Mouse (Mus musculus): ENCODE data around the gene Acsm1. TPM values are rescaled to one million over a fixed set of nuclear protein-coding genes. Genes with fewer than 3 reads are reported as not detected.
"Not testable (repeated sequence)": the region's sequence is repeated elsewhere in the genome, so short reads cannot be mapped to it uniquely, and the experiment has no call there.

Gene Acsm1
- polyA plus RNA-seq (2015; fragmentation: Nextera tagmentation; extraction: Ambion mirVana), result not detected in 2 replicates

GRCm38 (mm10) chr7:119606664-119607076 is at the start of gene Acsm1:
TSS of gene Acsm1 (plus strand) at chr7:119607026.
- WGBS, result 70% methylated on average over 5 of the region's 5 CpGs
- Histone ChIP-seq H3K9ac (no peak within 1 kb of the TSS), H3K36me3 (no peaks in the 10 kb centered on the region), H3K27ac (no peak within 1 kb of the TSS), H3K4me2 (no peak within 1 kb of the TSS), H3K9me3 (no peaks in the 10 kb centered on the region), H3K4me1 (no peaks in the 10 kb centered on the region), H3K27me3 (no peaks in the 10 kb centered on the region), H3K4me3 (no peak within 1 kb of the TSS)
- ATAC-seq (ENCODE audit: insufficient number of reproducible peaks, low FRiP score, low TSS enrichment, low read depth), result no peak

DNA sequence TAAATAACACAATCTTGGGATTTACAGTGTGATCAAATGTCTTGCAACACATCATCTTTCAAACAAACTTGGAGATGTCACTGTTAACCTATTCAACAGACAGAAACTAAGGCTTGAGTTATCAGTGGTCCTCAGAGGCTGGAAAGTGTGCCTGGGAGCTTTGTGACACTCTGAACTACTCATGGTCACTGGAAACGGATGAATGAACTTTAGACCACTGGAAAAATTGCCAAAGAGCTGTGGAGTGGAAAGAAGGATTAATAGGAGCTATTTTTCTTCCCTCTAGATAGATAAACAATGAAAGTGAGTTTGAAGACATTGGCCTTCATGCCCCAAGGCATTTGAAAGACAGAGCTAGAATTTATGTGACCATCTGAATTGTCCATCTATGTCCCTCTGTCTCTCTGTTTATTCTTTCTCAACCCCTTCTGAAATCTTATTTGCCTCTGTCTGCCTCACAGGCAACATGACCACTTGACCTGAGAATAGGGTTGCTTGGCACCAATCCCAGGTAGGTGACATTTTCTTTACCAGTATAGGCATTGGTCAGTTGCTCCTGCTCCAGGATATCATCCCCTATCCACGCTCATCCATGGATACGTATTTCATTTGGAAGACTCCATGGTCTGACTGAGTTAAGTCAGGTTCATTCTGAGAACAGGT is 46.9 kb upstream of the Acsm1 start:
- Histone ChIP-seq H3K36me3 (no peaks in the 10 kb centered on the region), H3K9me3 (no peaks in the 10 kb centered on the region), H3K27me3 (no peaks in the 10 kb centered on the region), H3K27ac (no peak overlapping the region), H3K4me3 (no peak overlapping the region), H3K9ac (no peak overlapping the region), H3K4me1 (no peaks in the 10 kb centered on the region), H3K4me2 (no peak overlapping the region)
- ATAC-seq (ENCODE audit: insufficient number of reproducible peaks, low FRiP score, low TSS enrichment, low read depth), result no peak
- WGBS, result 82% methylated on average over 3 of the region's 3 CpGs

DNA sequence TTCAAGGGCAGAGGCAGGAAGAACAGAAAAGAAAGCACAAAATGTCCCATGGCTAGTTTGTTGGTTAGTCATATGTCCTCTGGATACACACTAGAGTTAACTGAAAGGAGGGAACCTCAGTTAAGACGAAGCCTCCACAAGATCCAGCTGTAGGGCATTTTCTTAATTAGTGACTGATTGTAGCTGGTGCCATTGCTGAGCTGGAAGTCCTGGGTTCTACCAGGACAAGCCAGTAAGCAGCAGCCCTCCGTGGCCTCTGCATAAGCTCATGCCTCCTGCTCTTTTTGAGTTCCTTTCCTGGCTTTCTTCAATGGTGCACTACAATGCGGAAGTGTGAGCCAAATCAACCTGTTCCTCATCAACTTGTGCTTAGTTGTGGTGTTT is 46.4 kb upstream of the Acsm1 start:
- Histone ChIP-seq H3K9me3 (no peaks in the 10 kb centered on the region), H3K27me3 (no peaks in the 10 kb centered on the region), H3K27ac (no peak overlapping the region), H3K4me1 (no peaks in the 10 kb centered on the region), H3K36me3 (no peaks in the 10 kb centered on the region), H3K4me3 (no peak overlapping the region), H3K9ac (no peak overlapping the region), H3K4me2 (no peak overlapping the region)
- no peak for ATAC-seq (ENCODE audit: insufficient number of reproducible peaks, low FRiP score, low TSS enrichment, low read depth)
- WGBS, result 69% methylated on average over 3 of the region's 3 CpGs

DNA sequence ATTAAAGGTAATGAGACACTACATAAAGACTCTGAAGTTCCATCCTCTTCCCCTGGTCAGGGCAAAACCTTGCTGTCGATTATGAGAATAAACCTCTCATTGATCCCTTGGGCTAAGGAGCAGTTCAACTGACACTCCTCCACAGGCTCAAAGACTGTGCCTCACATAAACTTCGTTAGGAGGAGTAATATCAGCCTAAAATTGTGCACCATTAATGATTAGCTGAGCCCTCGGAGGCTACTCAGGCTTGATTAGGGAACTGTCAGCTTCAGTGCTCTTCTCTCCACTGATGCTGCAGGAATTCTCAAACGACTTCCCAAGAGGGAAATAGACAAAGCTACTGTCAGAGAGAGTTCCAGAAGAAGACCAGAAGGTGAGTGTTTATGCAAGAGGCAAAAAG is 45.4 kb upstream of the Acsm1 start:
- WGBS, result 51% methylated on average over 4 of the region's 4 CpGs
- H3K4me3 ChIP-seq, result no peak overlapping the region
- ATAC-seq (ENCODE audit: insufficient number of reproducible peaks, low FRiP score, low TSS enrichment, low read depth), result no peak
- H3K36me3 ChIP-seq, result no peaks in the 10 kb centered on the region
- H3K9ac ChIP-seq, result no peak overlapping the region
- no peaks in the 10 kb centered on the region for H3K27me3 ChIP-seq
- no peaks in the 10 kb centered on the region for H3K9me3 ChIP-seq
- H3K4me2 ChIP-seq, result no peak overlapping the region
- H3K27ac ChIP-seq, result no peak overlapping the region
- H3K4me1 ChIP-seq, result no peaks in the 10 kb centered on the region

GRCm38 (mm10) chr7:119562476-119562875 is 44.4 kb upstream of the Acsm1 start:
- H3K27ac ChIP-seq; H3K4me2 ChIP-seq; ATAC-seq (ENCODE audit: insufficient number of reproducible peaks, low FRiP score, low TSS enrichment, low read depth); H3K36me3 ChIP-seq; H3K9ac ChIP-seq; H3K4me1 ChIP-seq; H3K27me3 ChIP-seq; H3K4me3 ChIP-seq; H3K9me3 ChIP-seq: not testable (repeated sequence)
- 88% methylated on average over 2 of the region's 2 CpGs for WGBS

DNA sequence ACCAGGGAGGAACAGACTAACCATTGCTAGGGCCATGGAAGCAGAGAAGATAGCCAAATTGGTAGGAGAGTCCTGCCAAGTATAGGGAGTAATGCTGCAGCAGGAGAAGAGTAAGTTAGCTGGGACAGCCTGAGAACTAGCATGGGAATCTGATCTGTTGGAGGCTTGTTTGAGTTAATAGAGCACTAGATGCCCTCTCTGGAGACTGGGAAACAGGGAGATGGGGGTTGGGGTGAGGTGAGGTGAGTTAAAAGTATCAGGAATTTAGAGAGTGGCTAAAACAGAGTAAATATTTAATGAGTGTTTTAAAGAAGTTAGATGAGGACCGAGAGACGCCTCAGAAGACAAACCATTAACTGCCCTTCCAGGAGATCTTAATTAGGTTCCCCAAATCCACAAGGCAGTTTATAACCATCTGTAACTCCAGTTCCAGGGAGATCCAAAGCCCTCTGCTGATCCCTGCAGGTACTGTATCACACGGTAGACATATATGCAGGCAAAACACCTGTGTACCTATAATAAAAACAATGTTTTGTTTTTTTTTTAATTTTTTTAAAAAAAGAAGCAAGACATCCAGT is 12.2 kb upstream of the Acsm1 start:
- Histone ChIP-seq H3K27ac (no peak overlapping the region), H3K9me3 (no peaks in the 10 kb centered on the region), H3K4me2 (no peak overlapping the region), H3K9ac (no peak overlapping the region), H3K27me3 (no peaks in the 10 kb centered on the region), H3K4me3 (no peak overlapping the region), H3K36me3 (no peaks in the 10 kb centered on the region), H3K4me1 (no peaks in the 10 kb centered on the region)
- 48% methylated on average over 3 of the region's 3 CpGs for WGBS
- ATAC-seq (ENCODE audit: insufficient number of reproducible peaks, low FRiP score, low TSS enrichment, low read depth), result no peak

DNA sequence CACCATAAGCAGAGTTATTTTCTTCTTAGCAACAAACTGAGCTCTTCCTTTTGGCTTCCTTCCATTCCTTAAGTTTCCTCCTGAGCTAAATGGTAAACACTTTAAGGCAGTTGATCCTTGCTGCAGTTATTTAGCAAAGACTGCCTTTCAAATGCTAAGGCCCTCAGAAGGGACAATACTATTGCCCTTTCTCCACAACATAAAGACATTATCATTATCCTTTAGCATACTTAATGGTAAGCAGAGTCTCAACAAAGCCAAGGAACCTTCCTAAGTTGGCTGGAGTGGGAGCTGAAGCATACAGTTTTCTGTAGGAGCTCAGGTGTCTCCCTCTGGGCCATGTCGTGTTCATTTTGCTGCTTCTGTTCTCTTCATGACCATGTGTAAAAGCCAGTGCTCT is 11.5 kb upstream of the Acsm1 start:
- H3K9me3 ChIP-seq, result no peaks in the 10 kb centered on the region
- no peak overlapping the region for H3K4me3 ChIP-seq
- no peaks in the 10 kb centered on the region for H3K36me3 ChIP-seq
- ATAC-seq (ENCODE audit: insufficient number of reproducible peaks, low FRiP score, low TSS enrichment, low read depth), result no peak
- H3K4me1 ChIP-seq, result no peaks in the 10 kb centered on the region
- no peaks in the 10 kb centered on the region for H3K27me3 ChIP-seq
- H3K27ac ChIP-seq, result no peak overlapping the region
- WGBS, result 27% methylated on average over 1 of the region's 1 CpGs
- no peak overlapping the region for H3K4me2 ChIP-seq
- H3K9ac ChIP-seq, result no peak overlapping the region

- Histone ChIP-seq H3K9me3 (no peaks in the 10 kb centered on the region), H3K4me1 (no peaks in the 10 kb centered on the region), H3K36me3 (no peaks in the 10 kb centered on the region), H3K4me2 (no peak overlapping the region), H3K9ac (no peak overlapping the region), H3K27ac (no peak overlapping the region), H3K4me3 (no peak overlapping the region), H3K27me3 (no peaks in the 10 kb centered on the region)
- ATAC-seq (ENCODE audit: insufficient number of reproducible peaks, low FRiP score, low TSS enrichment, low read depth), result no peak
- 61% methylated on average over 2 of the region's 2 CpGs for WGBS
Observed at GRCm38 (mm10) chr7:119596536-119596935, 10.3 kb upstream of the Acsm1 start.

DNA sequence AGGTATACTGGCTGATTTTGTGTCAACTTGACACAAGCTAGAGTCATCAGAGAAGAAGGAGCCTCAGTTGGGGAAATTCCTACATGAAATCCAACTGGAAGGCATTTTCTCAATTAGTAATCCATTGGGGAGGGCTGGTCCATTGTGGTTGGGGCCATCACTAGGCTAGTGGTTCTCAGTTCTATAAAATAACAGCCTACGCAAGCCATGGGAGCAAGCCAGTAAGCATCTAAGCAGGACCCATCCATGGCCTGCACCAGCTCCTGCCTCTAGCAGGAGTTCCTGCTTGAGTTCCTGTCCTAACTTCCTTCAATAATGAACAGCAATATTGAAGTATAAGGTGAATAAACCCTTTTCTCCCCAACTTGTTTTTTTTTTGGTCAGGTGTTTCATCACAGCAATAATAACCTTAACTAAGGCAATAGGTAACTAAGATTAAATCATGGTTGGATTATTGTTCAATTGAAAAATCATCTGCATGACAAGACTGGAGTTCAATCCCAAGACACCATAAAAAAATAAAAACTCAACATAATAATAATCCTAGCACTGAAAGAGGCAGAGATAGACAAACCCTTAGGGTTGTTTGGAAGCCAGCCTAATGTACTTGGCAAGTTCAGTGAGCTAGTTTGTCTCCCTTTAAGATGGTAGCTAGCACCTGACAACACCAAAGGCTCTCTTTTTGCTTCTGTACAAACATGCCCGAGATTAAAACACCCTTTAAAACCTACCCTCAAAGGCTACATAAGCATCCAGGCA is 5.5 kb upstream of the Acsm1 start:
- Histone ChIP-seq H3K4me2 (no peak overlapping the region), H3K27ac (no peak overlapping the region), H3K9ac (no peak overlapping the region), H3K36me3 (no peaks in the 10 kb centered on the region), H3K9me3 (no peaks in the 10 kb centered on the region), H3K4me3 (no peak overlapping the region), H3K27me3 (no peaks in the 10 kb centered on the region), H3K4me1 (no peaks in the 10 kb centered on the region)
- 78% methylated on average over 2 of the region's 2 CpGs for WGBS
- no peak for ATAC-seq (ENCODE audit: insufficient number of reproducible peaks, low FRiP score, low TSS enrichment, low read depth)

DNA sequence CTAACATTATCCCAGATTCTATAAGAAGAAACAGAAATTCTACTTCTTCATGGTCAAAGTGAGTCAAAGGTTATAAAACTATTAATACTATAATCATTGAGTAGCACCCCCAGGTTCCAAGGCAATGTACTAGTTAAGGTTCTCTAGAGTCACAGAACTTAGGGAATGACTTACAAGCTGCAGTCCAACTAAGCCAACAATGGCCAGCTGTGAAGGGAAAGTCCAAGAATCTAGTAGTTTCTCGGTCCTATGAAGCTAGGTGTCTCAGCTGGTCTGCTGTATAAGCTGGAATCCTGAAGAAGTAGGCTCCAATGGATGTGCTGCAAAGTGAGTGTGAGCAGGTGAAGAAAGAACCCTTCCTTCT is 4.9 kb upstream of the Acsm1 start:
- 57% methylated on average over 1 of the region's 1 CpGs for WGBS
- Histone ChIP-seq H3K27me3 (no peaks in the 10 kb centered on the region), H3K4me1 (no peaks in the 10 kb centered on the region), H3K36me3 (no peaks in the 10 kb centered on the region), H3K9ac (no peak overlapping the region), H3K9me3 (no peaks in the 10 kb centered on the region), H3K27ac (no peak overlapping the region), H3K4me2 (no peak overlapping the region), H3K4me3 (no peak overlapping the region)
- no peak for ATAC-seq (ENCODE audit: insufficient number of reproducible peaks, low FRiP score, low TSS enrichment, low read depth)

DNA sequence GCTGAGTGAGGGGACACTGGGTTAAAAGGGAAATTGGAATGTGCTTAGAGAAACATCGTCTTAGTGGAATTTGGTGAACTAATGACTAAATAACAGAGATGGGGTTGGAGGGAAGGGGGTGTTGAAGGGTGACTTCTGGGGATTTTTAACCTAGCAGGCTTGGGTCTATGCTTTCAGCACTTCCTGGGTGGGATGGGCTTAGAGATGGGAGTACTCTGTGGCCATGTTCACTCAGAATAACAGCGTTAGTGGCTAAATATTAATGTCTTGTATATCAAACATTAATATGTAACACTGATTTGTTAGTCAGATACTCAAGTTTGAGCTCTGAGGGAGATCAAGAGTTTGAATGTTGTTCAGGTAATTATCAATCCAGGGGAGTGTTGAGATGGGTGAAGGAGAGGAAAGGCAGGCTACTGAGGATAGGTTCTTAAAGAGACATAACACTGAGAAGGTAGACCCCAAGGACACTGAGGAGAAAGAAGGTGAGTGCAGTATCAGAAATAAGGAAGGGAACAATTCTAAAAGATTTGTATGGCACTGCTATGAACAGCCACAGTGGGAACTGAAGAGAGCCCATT is 1.8 kb upstream of the Acsm1 start:
- 64% methylated on average over 2 of the region's 2 CpGs for WGBS
- no peak overlapping the region for H3K9ac ChIP-seq
- H3K4me1 ChIP-seq, result no peaks in the 10 kb centered on the region
- H3K27me3 ChIP-seq, result no peaks in the 10 kb centered on the region
- H3K9me3 ChIP-seq, result no peaks in the 10 kb centered on the region
- no peaks in the 10 kb centered on the region for H3K36me3 ChIP-seq
- ATAC-seq (ENCODE audit: insufficient number of reproducible peaks, low FRiP score, low TSS enrichment, low read depth), result no peak
- no peak overlapping the region for H3K4me2 ChIP-seq
- H3K4me3 ChIP-seq, result no peak overlapping the region
- no peak overlapping the region for H3K27ac ChIP-seq

- 73% methylated on average over 9 of the region's 9 CpGs for WGBS
Observed at GRCm38 (mm10) chr7:119605926-119606663, 731 bp upstream of the Acsm1 start.

More at GRCm38 (mm10) chr7:119605926-119606663, 731 bp upstream of the Acsm1 start:
- H3K4me1 ChIP-seq, result no peaks in the 10 kb centered on the region
- no peak overlapping the region for H3K9ac ChIP-seq
- no peaks in the 10 kb centered on the region for H3K36me3 ChIP-seq
- no peak overlapping the region for H3K4me3 ChIP-seq
- no peak overlapping the region for H3K27ac ChIP-seq
- no peaks in the 10 kb centered on the region for H3K27me3 ChIP-seq
- no peak for ATAC-seq (ENCODE audit: insufficient number of reproducible peaks, low FRiP score, low TSS enrichment, low read depth)
- H3K9me3 ChIP-seq, result no peaks in the 10 kb centered on the region
- no peak overlapping the region for H3K4me2 ChIP-seq

Data from limb, embryonic 15.5 days (tissue).